Mouse (Mus musculus): Measurements from ENCODE around the gene Gm42878. TPM values are rescaled to one million over a fixed set of nuclear protein-coding genes. Genes with fewer than 3 reads are reported as not detected.
A peak's percentile ranks its signal among the peaks of the same experiment; 100 is the strongest.

Gene Gm42878
- total and polyA plus RNA-seq, 3 experiments, result 1.0 TPM; not detected in 2

- dilution Hi-C loops (cut with MboI; ENCODE audit: extremely low pct_ligation_motif_present, extremely low pct_unique_long_range_greater_than_20kb, low sequenced_read_pairs), result no loop called here
- H3K4me1 ChIP-seq (ENCODE audit: control insufficient read depth in 1 of 2, insufficient read depth in 2 of 2), result peaks cover 23 to 61% of the 10 kb centered on the region in 2 experiments
- peaks cover 0 to 12% of the 10 kb centered on the region in 2 experiments for H3K36me3 ChIP-seq (replicated peaks in 1 of 2; ENCODE audit: control insufficient read depth in 1 of 2, insufficient read depth in 1 of 2, low read length in 1 of 2)
These were observed 40.4 kb upstream of the Gm42878 start for GRCm38 (mm10) chr5:121585699-121586098.

GRCm38 (mm10) chr5:121585005-121585404 is 39.7 kb upstream of the Gm42878 start:
- Histone ChIP-seq H3K27ac (ENCODE audit: insufficient read depth, low read depth) (no peak overlapping the region), H3K9me3 (replicated peaks; ENCODE audit: low read length) (no peaks in the 10 kb centered on the region), H3K4me2 (ENCODE audit: insufficient read depth, low read depth, poor library complexity, severe bottlenecking) (no peak overlapping the region), H3K36me3 (replicated peaks in 1 of 2; ENCODE audit: control insufficient read depth in 1 of 2, insufficient read depth in 1 of 2, low read length in 1 of 2) (peaks cover 0 to 16% of the 10 kb centered on the region in 2 experiments), H3K79me2 (replicated peaks; ENCODE audit: control insufficient read depth, extremely low read depth, insufficient read depth, poor library complexity, severe bottlenecking) (no peaks in the 10 kb centered on the region), H3K27me3 (replicated peaks) (no peaks in the 10 kb centered on the region), H3K9ac (ENCODE audit: insufficient read depth, low read depth) (no peak overlapping the region), H3K4me3 (replicated peaks in 1 of 3; ENCODE audit: low read depth in 2 of 3, low read length in 2 of 3, poor library complexity in 1 of 3) (no peak overlapping the region), H3K4me1 (ENCODE audit: control insufficient read depth in 1 of 2, insufficient read depth in 2 of 2) (peaks cover 23 to 61% of the 10 kb centered on the region in 2 experiments)
- in situ Hi-C loops (cut with MboI; ENCODE audit: low pct_ligation_motif_present, low pct_unique_long_range_greater_than_20kb, low sequenced_read_pairs), result loop anchor here (5.0 kb wide), 1 partner anchor 33 kb away; no protein-coding TSS in a partner anchor
- dilution Hi-C loops (cut with MboI; ENCODE audit: extremely low pct_ligation_motif_present, extremely low pct_unique_long_range_greater_than_20kb, low sequenced_read_pairs), result no loop called here
- TF ChIP-seq TBP (conservative IDR thresholded peaks at IDR 0.05; ENCODE audit: low read depth, low read length) (no peak), ZNF384 (IDR thresholded peaks at IDR 0.05; ENCODE audit: low read depth, low read length) (peak; percentile 85)
- no peak for DNase-seq (ENCODE audit: extremely low read depth)

More at GRCm38 (mm10) chr5:121585699-121586098, 40.4 kb upstream of the Gm42878 start:
- in situ Hi-C loops (cut with MboI; ENCODE audit: low pct_ligation_motif_present, low pct_unique_long_range_greater_than_20kb, low sequenced_read_pairs), result loop anchor here (5.0 kb wide), 1 partner anchor 33 kb away; no protein-coding TSS in a partner anchor
- Histone ChIP-seq H3K4me2 (ENCODE audit: insufficient read depth, low read depth, poor library complexity, severe bottlenecking) (no peak overlapping the region), H3K27me3 (replicated peaks) (no peaks in the 10 kb centered on the region), H3K4me3 (replicated peaks in 1 of 3; ENCODE audit: low read depth in 2 of 3, low read length in 2 of 3, poor library complexity in 1 of 3) (no peak overlapping the region), H3K9ac (ENCODE audit: insufficient read depth, low read depth) (no peak overlapping the region), H3K9me3 (replicated peaks; ENCODE audit: low read length) (no peaks in the 10 kb centered on the region), H3K79me2 (replicated peaks; ENCODE audit: control insufficient read depth, extremely low read depth, insufficient read depth, poor library complexity, severe bottlenecking) (no peaks in the 10 kb centered on the region), H3K27ac (ENCODE audit: insufficient read depth, low read depth) (no peak overlapping the region)
- DNase-seq (ENCODE audit: extremely low read depth), result no peak
- TF ChIP-seq POLR2A (IDR thresholded peaks at IDR 0.05; ENCODE audit: low read depth, low read length), result no peak
- no peak for TF ChIP-seq UBTF (IDR thresholded peaks at IDR 0.05; ENCODE audit: low read depth, low read length)
- no peak for TF ChIP-seq ZNF384 (IDR thresholded peaks at IDR 0.05; ENCODE audit: low read depth, low read length)
- TF ChIP-seq USF2 (conservative IDR thresholded peaks at IDR 0.05; ENCODE audit: low read depth, low read length), result no peak
- TF ChIP-seq ETS1 (conservative IDR thresholded peaks at IDR 0.05; ENCODE audit: low read depth, low read length), result no peak
- no peak for TF ChIP-seq E2F4 (IDR thresholded peaks at IDR 0.05; ENCODE audit: insufficient replicate concordance, low read depth, low read length)
- no peak for TF ChIP-seq CHD2 (IDR thresholded peaks at IDR 0.05; ENCODE audit: low read length)
- no peak for TF ChIP-seq NRF1 (IDR thresholded peaks at IDR 0.05; ENCODE audit: low read depth, low read length)
- TF ChIP-seq CHD1 (IDR thresholded peaks at IDR 0.05; ENCODE audit: low read depth, low read length), result no peak
- no peak for TF ChIP-seq EP300 (IDR thresholded peaks at IDR 0.05; ENCODE audit: low read length)
- TF ChIP-seq USF1 (IDR thresholded peaks at IDR 0.05; ENCODE audit: low read depth, low read length), result no peak
- no peak for TF ChIP-seq PAX5 (IDR thresholded peaks at IDR 0.05; ENCODE audit: low read length)
- no peak for TF ChIP-seq SIN3A (IDR thresholded peaks at IDR 0.05; ENCODE audit: low read length)
- TF ChIP-seq KAT2A (IDR thresholded peaks at IDR 0.05; ENCODE audit: insufficient replicate concordance, low read length), result no peak
- TF ChIP-seq POLR2AphosphoS2 (IDR thresholded peaks at IDR 0.05; ENCODE audit: low read depth, low read length), result no peak
- TF ChIP-seq TBP (conservative IDR thresholded peaks at IDR 0.05; ENCODE audit: low read depth, low read length), result no peak
- TF ChIP-seq BHLHE40 (IDR thresholded peaks at IDR 0.05; ENCODE audit: low read depth, low read length), result no peak
- TF ChIP-seq MEF2A (IDR thresholded peaks at IDR 0.05; ENCODE audit: borderline replicate concordance, low read depth, low read length), result no peak
- no peak for TF ChIP-seq MAFK (IDR thresholded peaks at IDR 0.05; ENCODE audit: insufficient replicate concordance, low read length)
- no peak for TF ChIP-seq RCOR1 (conservative IDR thresholded peaks at IDR 0.05; ENCODE audit: low read depth, low read length)
